Mouse (Mus musculus) megakaryocyte-erythroid progenitor cell, adult 5-6 weeks (primary cell): ENCODE data around the gene Vmn1r222. TPM values are rescaled to one million over a fixed set of nuclear protein-coding genes. Genes with fewer than 3 reads are reported as not detected.
A peak's percentile ranks its signal among the peaks of the same experiment; 100 is the strongest.
"Not testable (repeated sequence)": the region's sequence is repeated elsewhere in the genome, so short reads cannot be mapped to it uniquely, and the experiment has no call there.

Source experiments
- ATAC-seq: replicated peaks from 2 replicates; pipeline ENCODE4 v1.8.0; 2016; ENCODE audit warnings: mild to moderate bottlenecking, inconsistent platforms; ENCODE audit not compliant: severe bottlenecking, poor library complexity, low FRiP score, low TSS enrichment
- total RNA-seq, 2 experiments: library from RNA; stranded (forward) in 1 of 2; stranded (reverse) in 1 of 2; fragments of 200-1000, 215-1000 nt in 1 of 2; fragments of >200 nt in 1 of 2; fragmentation: Nextera tagmentation in 1 of 2; gene quantifications; 2 replicates each; pipeline ENCODE4 v1.2.3; 2014 to 2017

Vmn1r222 gene
- total RNA-seq (2014; fragmentation: Nextera tagmentation) (not detected in 2 replicates), total RNA-seq (2017) (not detected in 2 replicates)

DNA sequence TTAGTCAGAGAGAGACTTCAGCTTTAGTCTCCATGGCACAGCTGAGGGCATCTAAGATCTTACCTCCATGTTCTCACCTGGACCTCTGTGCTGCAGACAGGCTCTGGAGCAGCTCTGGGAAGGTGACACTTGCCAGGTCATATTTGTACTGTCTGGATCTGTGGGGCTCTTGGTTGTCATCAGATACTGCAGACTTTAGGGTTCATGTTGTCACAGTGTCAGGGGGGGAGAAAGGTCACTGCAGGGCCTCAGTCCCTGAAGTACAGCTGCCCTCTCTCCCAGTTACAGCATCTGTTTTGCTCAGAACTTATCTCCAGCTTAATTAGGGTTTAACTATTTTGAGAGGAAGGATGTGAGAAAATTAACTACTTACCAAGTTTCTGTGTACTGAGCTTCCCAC, at the start of gene Vmn1r222:
Gene Vmn1r222, minus strand, starts transcription at position 101 of the 400 bp plus-strand sequence.
- not testable (repeated sequence) for ATAC-seq

- ATAC-seq, result peak; percentile 61
Measured at GRCm38 (mm10) chr13:23285191-23285920, 49.6 kb upstream of the Vmn1r222 start.

DNA sequence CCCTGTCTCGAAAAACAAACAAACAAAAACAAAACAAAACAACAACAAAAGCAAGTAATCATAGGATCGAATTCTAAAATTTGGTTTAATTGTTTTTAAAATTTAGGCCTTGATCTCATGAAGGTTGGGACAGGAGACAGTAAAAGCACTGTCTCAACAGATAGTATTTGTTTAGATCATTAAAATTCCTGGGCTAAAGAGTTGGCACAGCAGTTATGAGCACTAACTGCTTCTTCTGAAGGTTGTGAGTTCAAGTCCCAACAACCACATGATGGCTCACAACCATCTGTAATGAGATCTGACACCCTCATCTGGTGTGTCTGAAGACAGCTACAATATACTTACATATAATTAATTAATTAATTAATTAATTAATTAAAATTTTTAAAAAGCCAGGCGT, 44.2 kb upstream of the Vmn1r222 start:
- ATAC-seq, result no peak

DNA sequence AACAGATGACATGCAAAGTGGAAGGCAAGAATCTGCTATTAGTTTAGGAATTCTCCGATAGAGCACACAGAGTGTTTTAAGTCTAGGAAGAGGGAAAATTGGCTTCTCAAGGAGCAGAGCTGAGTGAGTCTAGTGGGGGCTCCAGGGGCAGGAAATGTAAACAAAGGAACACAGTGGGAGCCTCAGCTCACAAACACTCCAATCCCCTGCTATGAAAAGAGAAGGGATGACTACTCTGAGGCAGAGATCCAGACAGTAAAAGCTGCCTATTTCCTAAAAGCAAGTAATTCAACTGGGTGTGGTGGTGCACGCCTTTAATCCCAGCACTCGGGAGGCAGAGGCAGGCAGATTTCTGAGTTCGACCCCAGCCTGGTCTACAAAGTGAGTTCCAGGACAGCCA, 43.8 kb upstream of the Vmn1r222 start:
- no peak for ATAC-seq

DNA sequence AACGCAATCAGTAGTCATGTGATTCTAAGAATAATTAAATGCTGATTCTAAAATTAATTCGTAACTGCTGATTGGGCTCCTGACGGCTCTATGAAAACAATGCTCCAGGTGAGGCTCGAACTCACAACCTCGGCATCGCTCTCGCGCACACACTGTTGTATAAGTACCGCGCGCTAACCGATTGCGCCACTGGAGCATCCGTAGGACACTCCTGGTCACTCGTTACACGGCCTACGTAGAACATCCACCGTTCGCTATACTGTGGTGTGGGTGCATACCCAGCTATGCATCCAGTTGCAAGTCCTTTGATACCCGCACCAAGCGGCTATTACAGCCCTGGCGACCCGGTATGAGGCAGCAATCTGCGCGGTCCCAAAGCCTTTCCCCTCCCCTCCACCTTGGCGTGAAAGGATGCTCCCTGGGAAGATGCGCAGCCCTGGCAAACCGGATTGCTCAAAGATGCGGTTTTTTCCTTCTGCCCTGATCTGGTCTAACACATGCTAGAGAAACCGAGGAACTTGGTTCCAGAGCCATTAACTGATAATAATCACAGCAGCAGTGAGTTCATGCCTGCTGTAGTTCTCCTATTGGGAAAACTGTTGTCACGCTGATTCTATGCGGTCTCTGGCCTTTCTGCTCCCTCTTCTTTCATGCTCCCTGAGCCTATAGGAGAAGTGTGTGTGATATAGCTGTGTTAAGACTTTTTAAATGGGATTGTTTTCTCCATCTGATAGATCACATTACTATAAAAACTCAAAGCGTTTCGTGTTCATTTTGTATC, 34.8 kb upstream of the Vmn1r222 start:
- no peak for ATAC-seq

- ATAC-seq, result no peak
Measured at GRCm38 (mm10) chr13:23269681-23270080, 33.9 kb upstream of the Vmn1r222 start.

GRCm38 (mm10) chr13:23269127-23269526, 33.4 kb upstream of the Vmn1r222 start:
- not testable (repeated sequence) for ATAC-seq

GRCm38 (mm10) chr13:23268606-23269005, 32.9 kb upstream of the Vmn1r222 start:
- not testable (repeated sequence) for ATAC-seq

DNA sequence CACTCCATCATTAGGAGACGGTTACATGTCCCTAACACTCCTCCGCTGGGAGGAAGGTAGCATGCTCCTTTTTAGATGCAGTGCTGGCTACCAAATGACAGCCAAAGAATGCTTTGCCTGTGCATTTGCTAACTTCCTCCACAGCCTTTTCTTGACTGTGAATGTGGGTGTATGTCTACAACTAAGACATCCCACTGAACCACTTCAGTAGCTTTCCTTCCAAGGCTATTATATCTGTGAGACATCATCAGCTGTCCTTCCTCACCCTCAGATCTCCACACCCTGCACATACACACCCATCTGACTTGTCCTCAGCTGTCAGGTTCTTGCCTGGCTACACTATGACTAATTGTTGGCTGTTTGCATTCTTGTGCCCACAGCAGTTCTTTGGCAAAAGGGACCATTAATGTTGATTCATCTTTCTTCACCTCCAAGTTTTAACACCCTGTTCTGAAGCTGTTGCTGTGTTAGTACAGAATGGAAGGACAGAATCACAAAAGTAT, 22.9 kb upstream of the Vmn1r222 start:
- ATAC-seq, result no peak

DNA sequence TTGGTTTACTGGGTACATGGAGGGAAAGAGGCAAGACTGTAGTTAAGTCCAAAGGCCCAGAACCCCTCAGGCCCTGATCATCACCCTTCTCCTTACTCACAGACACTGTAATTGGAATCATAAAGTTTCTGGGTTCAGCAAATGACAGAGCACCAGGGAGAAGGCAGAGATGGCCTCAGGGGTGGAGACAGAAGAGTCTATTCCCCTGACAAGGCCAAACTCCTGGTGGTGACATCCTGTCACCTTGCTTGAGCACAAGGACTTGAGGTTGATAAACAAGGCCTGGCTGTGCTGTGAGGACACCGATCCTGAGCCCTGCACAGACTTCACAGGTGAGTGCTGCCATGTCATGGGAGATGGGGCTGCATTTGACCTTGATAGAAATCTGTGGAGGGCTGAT, 11.1 kb upstream of the Vmn1r222 start, which contains the start of gene Vmn1r223:
Gene Vmn1r223, plus strand, starts transcription at position 301 of the 400 bp plus-strand sequence.
- not testable (repeated sequence) for ATAC-seq

GRCm38 (mm10) chr13:23213827-23214226, 21.9 kb downstream of the Vmn1r222 start, which contains the start of gene Vmn1r221:
TSS of gene Vmn1r221 (plus strand) at chr13:23214127.
- not testable (repeated sequence) for ATAC-seq

DNA sequence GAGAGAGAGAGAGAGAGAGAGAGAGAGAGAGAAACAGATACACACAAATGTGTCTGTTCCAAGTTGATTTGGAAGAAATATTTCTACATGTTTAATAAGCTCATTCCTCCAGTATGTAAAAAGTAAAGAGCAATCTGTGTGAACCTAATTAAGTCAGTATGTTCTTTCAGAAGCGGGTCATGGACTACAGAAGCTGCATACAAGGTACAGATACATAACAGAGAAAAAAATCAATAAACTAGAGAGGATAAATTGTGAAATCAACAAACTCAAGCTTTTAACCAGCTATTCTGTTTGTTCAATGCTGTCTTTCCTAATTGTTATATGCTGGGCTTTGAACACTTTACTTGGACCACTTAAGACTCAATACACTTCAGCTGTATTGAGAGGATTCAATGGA, 31.9 kb downstream of the Vmn1r222 start:
- not testable (repeated sequence) for ATAC-seq

DNA sequence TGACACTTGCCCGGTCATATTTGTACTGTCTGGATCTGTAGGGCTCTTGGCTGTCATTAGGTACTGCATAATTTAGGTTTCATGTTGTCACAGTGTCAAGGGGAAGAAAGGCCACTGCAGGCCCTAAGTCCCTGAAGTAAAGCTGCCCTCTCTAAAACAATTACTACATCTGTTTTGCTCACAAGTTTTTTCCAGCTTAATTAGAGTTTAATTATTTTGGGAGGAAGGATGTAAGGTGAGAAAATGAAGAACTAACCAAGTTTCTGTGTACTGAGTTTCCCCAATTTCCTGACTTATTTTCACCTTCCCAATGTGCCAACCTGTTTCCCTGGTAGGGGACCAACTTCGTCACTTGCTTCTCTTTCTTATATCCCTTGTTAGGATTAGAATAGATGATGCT, 47.9 kb downstream of the Vmn1r222 start, which contains the start of gene Vmn1r220:
Gene Vmn1r220, minus strand, starts transcription at position 101 of the 400 bp plus-strand sequence.
- ATAC-seq, result no peak

Other genes with a start within 250 kb of the Vmn1r222 start
- gene Vmn1r213, start 228.3 kb downstream of the Vmn1r222 start, total RNA-seq (2014; fragmentation: Nextera tagmentation), result not detected in 2 replicates
- not detected in 2 replicates for gene Vmn1r213, start 228.3 kb downstream of the Vmn1r222 start, total RNA-seq (2017)
- not detected in 2 replicates for gene Vmn1r214, start 205.5 kb downstream of the Vmn1r222 start, total RNA-seq (2014; fragmentation: Nextera tagmentation)
- not detected in 2 replicates for gene Vmn1r214, start 205.5 kb downstream of the Vmn1r222 start, total RNA-seq (2017)
- gene Vmn1r215, start 167.9 kb downstream of the Vmn1r222 start, total RNA-seq (2014; fragmentation: Nextera tagmentation), result not detected in 2 replicates
- gene Vmn1r215, start 167.9 kb downstream of the Vmn1r222 start, total RNA-seq (2017), result not detected in 2 replicates
- gene Vmn1r217, start 117.7 kb downstream of the Vmn1r222 start, total RNA-seq (2014; fragmentation: Nextera tagmentation), result not detected in 2 replicates
- gene Vmn1r217, start 117.7 kb downstream of the Vmn1r222 start, total RNA-seq (2017), result not detected in 2 replicates
- not detected in 2 replicates for gene Vmn1r218, start 102.8 kb downstream of the Vmn1r222 start, total RNA-seq (2014; fragmentation: Nextera tagmentation)
- gene Vmn1r218, start 102.8 kb downstream of the Vmn1r222 start, total RNA-seq (2017), result not detected in 2 replicates
- not detected in 2 replicates for gene Vmn1r219, start 76.6 kb downstream of the Vmn1r222 start, total RNA-seq (2014; fragmentation: Nextera tagmentation)
- gene Vmn1r219, start 76.6 kb downstream of the Vmn1r222 start, total RNA-seq (2017), result not detected in 2 replicates
- not detected in 2 replicates for gene Vmn1r220, start 48.0 kb downstream of the Vmn1r222 start, total RNA-seq (2014; fragmentation: Nextera tagmentation)
- gene Vmn1r220, start 48.0 kb downstream of the Vmn1r222 start, total RNA-seq (2017), result not detected in 2 replicates
- not detected in 2 replicates for gene Vmn1r221, start 21.8 kb downstream of the Vmn1r222 start, total RNA-seq (2014; fragmentation: Nextera tagmentation)
- not detected in 2 replicates for gene Vmn1r221, start 21.8 kb downstream of the Vmn1r222 start, total RNA-seq (2017)
- gene Vmn1r223, start 11.2 kb upstream of the Vmn1r222 start, total RNA-seq (2014; fragmentation: Nextera tagmentation), result not detected in 2 replicates
- not detected in 2 replicates for gene Vmn1r223, start 11.2 kb upstream of the Vmn1r222 start, total RNA-seq (2017)
- 16.0 and 23.2 TPM in 2 replicates for gene Zfp322a, start 133.3 kb upstream of the Vmn1r222 start, total RNA-seq (2014; fragmentation: Nextera tagmentation)
- gene Zfp322a, start 133.3 kb upstream of the Vmn1r222 start, total RNA-seq (2017), result 64.7 and 75.8 TPM in 2 replicates
- 8.0 and 10.7 TPM in 2 replicates for gene Abt1, start 187.9 kb upstream of the Vmn1r222 start, total RNA-seq (2014; fragmentation: Nextera tagmentation)
- 12.8 and 13.7 TPM in 2 replicates for gene Abt1, start 187.9 kb upstream of the Vmn1r222 start, total RNA-seq (2017)
- gene Btn1a1, start 230.0 kb upstream of the Vmn1r222 start, total RNA-seq (2014; fragmentation: Nextera tagmentation), result not detected in 2 replicates
- gene Btn1a1, start 230.0 kb upstream of the Vmn1r222 start, total RNA-seq (2017), result not detected in 2 replicates